In the genomic region with DNA sequence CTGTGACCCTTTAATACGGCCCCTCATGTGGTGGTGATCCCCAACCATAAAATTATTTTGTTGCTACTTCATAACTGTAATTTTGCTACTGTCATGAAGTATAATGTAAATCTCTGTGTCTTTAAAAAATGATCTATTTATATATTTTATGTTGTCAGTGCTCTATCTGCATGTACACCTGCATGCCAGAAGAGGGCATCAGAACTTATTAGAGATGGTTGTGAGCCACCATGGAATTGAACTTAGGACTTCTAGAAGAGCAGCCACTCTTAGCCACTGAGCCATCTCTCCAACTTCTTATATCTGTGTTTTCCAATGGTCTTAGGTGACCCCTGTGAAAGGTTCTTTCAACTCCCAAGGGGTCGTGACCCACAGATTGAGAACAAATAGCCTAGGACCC, we compare ENCODE assay signal across 14 mouse cellular contexts. TPM values are rescaled to one million over a fixed set of nuclear protein-coding genes. Genes with fewer than 3 reads are reported as not detected.
DNase-seq lines count a peak whose midpoint lies in the region; ATAC-seq and TF ChIP-seq lines count a peak whose summit lies in the region.
"Had no signal": no experiment of that assay in that cellular context is flagged by ENCODE, and none has a peak within 500 bp of the region (broad histone marks: within the 10 kb centered on the region; RNA-seq: fewer than 3 reads in every experiment).

No protein-coding gene starts in this region.

- no peak for TF ChIP-seq CTCF in thymus, adult 2 months (IDR thresholded peaks at IDR 0.05; ENCODE audit: borderline replicate concordance, control insufficient read depth, extremely low read depth, insufficient read depth, low read length, poor library complexity)

- no peaks in the 10 kb centered on the region for H3K9me3 ChIP-seq in liver, embryonic 12.5 days (replicated peaks)
- H3K9me3 ChIP-seq: forebrain, embryonic 10.5 days; lung, embryonic 15.5 days; stomach, embryonic 15.5 days had no signal

- DNase-seq in kidney, adult 9 months, result peak; percentile 24
- DNase-seq in kidney, postnatal 4 days, result no peak
- DNase-seq in A20 (ENCODE audit: low read depth, low spot score) (peak; percentile 28), MN1 (ENCODE audit: low spot score) (peak; percentile 36)
- DNase-seq in thymus, adult 2 months, result no peak
- DNase-seq: cerebellum, postnatal 14 days; gastrocnemius, postnatal 25 days; heart, postnatal 4 days; kidney, postnatal 25 days had no signal

- ATAC-seq in liver, embryonic 12.5 days, result 0 out of 2 replicates have a peak, but pooled peaks have one; percentile 37
- no peak for ATAC-seq in frontal cortex, adult (ENCODE audit: low TSS enrichment)

- no peaks in the 10 kb centered on the region for H3K36me3 ChIP-seq in liver, embryonic 12.5 days
- H3K36me3 ChIP-seq in thymus, adult 2 months (ENCODE audit: control insufficient read depth, insufficient read depth, low read length), result no peaks in the 10 kb centered on the region
- H3K36me3 ChIP-seq: lung, embryonic 15.5 days; stomach, embryonic 15.5 days had no signal

- H3K4me3 ChIP-seq in liver, embryonic 12.5 days, result no peak overlapping the region
- H3K4me3 ChIP-seq in thymus, adult 2 months (ENCODE audit: control insufficient read depth, insufficient read depth, low read length), result no peak overlapping the region
- H3K4me3 ChIP-seq: forebrain, embryonic 10.5 days; lung, embryonic 15.5 days; stomach, embryonic 15.5 days had no signal

- no peak overlapping the region for H3K9ac ChIP-seq in liver, embryonic 12.5 days
- H3K9ac ChIP-seq: lung, embryonic 15.5 days; stomach, embryonic 15.5 days had no signal

- H3K4me1 ChIP-seq in liver, embryonic 12.5 days, result peaks cover 7% of the 10 kb centered on the region
- no peaks in the 10 kb centered on the region for H3K4me1 ChIP-seq in thymus, adult 2 months (replicated peaks; ENCODE audit: control insufficient read depth, insufficient read depth, low read length)
- H3K4me1 ChIP-seq: lung, embryonic 15.5 days; stomach, embryonic 15.5 days had no signal

- H3K4me2 ChIP-seq in liver, embryonic 12.5 days, result no peak overlapping the region
- H3K4me2 ChIP-seq: lung, embryonic 15.5 days; stomach, embryonic 15.5 days had no signal

- no peaks in the 10 kb centered on the region for H3K27me3 ChIP-seq in liver, embryonic 12.5 days (replicated peaks)
- H3K27me3 ChIP-seq in thymus, adult 2 months (ENCODE audit: control insufficient read depth, insufficient read depth, low read length), result no peaks in the 10 kb centered on the region
- H3K27me3 ChIP-seq: lung, embryonic 15.5 days; stomach, embryonic 15.5 days had no signal

- WGBS in liver, embryonic 12.5 days (ENCODE audit: insufficient replicate concordance), result 43% methylated on average over 2 of the region's 2 CpGs
- 92% methylated on average over 2 of the region's 2 CpGs for WGBS in thymus, adult 2 months

- H3K27ac ChIP-seq in liver, embryonic 12.5 days, result no peak overlapping the region
- no peak overlapping the region for H3K27ac ChIP-seq in thymus, adult 2 months (ENCODE audit: control insufficient read depth, insufficient read depth, low read length)
- H3K27ac ChIP-seq: forebrain, embryonic 10.5 days; lung, embryonic 15.5 days; stomach, embryonic 15.5 days had no signal

- no peak for TF ChIP-seq POLR2A in thymus, adult 2 months (IDR thresholded peaks at IDR 0.05; ENCODE audit: control insufficient read depth, extremely low read depth, insufficient read depth, low read length, poor library complexity)

RNA-seq across cellular contexts. Expression of a gene that starts 17.8 kb away (rescaled TPM):
- polyA plus RNA-seq in liver, embryonic 12.5 days (2016; fragmentation: Nextera tagmentation; extraction: Ambion mirVana), result 5.5 and 6.8 TPM in 2 replicates
- 1.8 and 3.9 TPM in 2 replicates for polyA plus RNA-seq in thymus, adult 2 months (2012; rRNA removed)

RNA-seq across cellular contexts. Expression of a gene that starts 25.2 kb away (rescaled TPM):
- 25.8 and 26.8 TPM in 2 replicates for polyA plus RNA-seq in liver, embryonic 12.5 days (2016; fragmentation: Nextera tagmentation; extraction: Ambion mirVana)
- polyA plus RNA-seq in thymus, adult 2 months (2012; rRNA removed), result 70.0 and 74.9 TPM in 2 replicates

RNA-seq across cellular contexts. Expression of a gene that starts 28.2 kb away (rescaled TPM):
- 2.8 TPM in 2 replicates for polyA plus RNA-seq in liver, embryonic 12.5 days (2016; fragmentation: Nextera tagmentation; extraction: Ambion mirVana)
- polyA plus RNA-seq in thymus, adult 2 months (2012; rRNA removed), result 326 and 374 TPM in 2 replicates

RNA-seq across cellular contexts. Expression of a gene that starts 31.0 kb away (rescaled TPM):
- polyA plus RNA-seq in liver, embryonic 12.5 days (2016; fragmentation: Nextera tagmentation; extraction: Ambion mirVana), result 27.9 and 29.1 TPM in 2 replicates
- polyA plus RNA-seq in thymus, adult 2 months (2012; rRNA removed), result 19.9 and 21.6 TPM in 2 replicates

RNA-seq across cellular contexts. Expression of a gene that starts 31.3 kb away (rescaled TPM):
- 3.7 and 3.9 TPM in 2 replicates for polyA plus RNA-seq in liver, embryonic 12.5 days (2016; fragmentation: Nextera tagmentation; extraction: Ambion mirVana)
- 17.4 and 20.5 TPM in 2 replicates for polyA plus RNA-seq in thymus, adult 2 months (2012; rRNA removed)

Comparison
In these comparisons a context has a peak if more than half of its experiments do, and no peak if none do; other contexts are left out.
1. DNase-seq: peak in kidney, adult 9 months (single experiment), A20 (single experiment) and MN1 (single experiment); none in kidney, postnatal 4 days (0 of 2) and thymus, adult 2 months (single experiment).
2. RNA of a gene that starts 28.2 kb away (polyA plus RNA-seq): 326 to 374 TPM in thymus, adult 2 months; 2.8 TPM in liver, embryonic 12.5 days; every median in the first group is over 10 times any median in the second.